Mouse (Mus musculus) forebrain, postnatal 0 days (tissue): ENCODE results near the gene Samd10. TPM values are rescaled to one million over a fixed set of nuclear protein-coding genes. Genes with fewer than 3 reads are reported as not detected.

ENCODE experiments used
- ATAC-seq: fragments of 200-750 bp; cut with Nextera tagmentation; 2 replicates; pipeline ENCODE4 v1.8.0; 2017; ENCODE audit warnings: mild to moderate bottlenecking, moderate library complexity
- DNase-seq: peaks from one replicate; pipeline ENCODE4 v3.0.0-alpha.2; 2015
- H3K27ac ChIP-seq: fragments of 300-500 bp; sonication (generic); 2 replicates; pipeline ENCODE4 v1.5.1; 2014; ENCODE audit warnings: low read depth, mild to moderate bottlenecking, antibody characterized with exemption, low read length, moderate library complexity, mixed read lengths
- H3K27me3 ChIP-seq: fragments of 300-500 bp; sonication (generic); 2 replicates; pipeline ENCODE4 v1.6.1; 2014; ENCODE audit warnings: mild to moderate bottlenecking, low read length, mixed read lengths; ENCODE audit not compliant: insufficient read depth
- H3K36me3 ChIP-seq: fragments of 300-500 bp; sonication (generic); 2 replicates; pipeline ENCODE4 v1.6.1; 2014; ENCODE audit warnings: mild to moderate bottlenecking, moderate library complexity; ENCODE audit not compliant: insufficient read depth
- H3K4me1 ChIP-seq: fragments of 300-500 bp; sonication (generic); 2 replicates; pipeline ENCODE4 v1.6.1; 2014; ENCODE audit warnings: antibody characterized with exemption; ENCODE audit not compliant: insufficient read depth
- H3K4me2 ChIP-seq: fragments of 300-500 bp; sonication (generic); 2 replicates; pipeline ENCODE4 v1.6.1; 2014; ENCODE audit warnings: low read depth, mild to moderate bottlenecking, moderate library complexity
- H3K4me3 ChIP-seq: fragments of 300-500 bp; sonication (generic); 2 replicates; pipeline ENCODE4 v1.5.1; 2014; ENCODE audit warnings: low read depth, low read length, mixed read lengths
- H3K9ac ChIP-seq: fragments of 300-500 bp; sonication (generic); 2 replicates; pipeline ENCODE4 v1.6.1; 2014; ENCODE audit warnings: mild to moderate bottlenecking
- H3K9me3 ChIP-seq: fragments of 300-500 bp; sonication (generic); 2 replicates; pipeline ENCODE4 v1.6.1; 2016; ENCODE audit warnings: low read length
- CTCF ChIP-seq: sonication (generic); IDR thresholded peaks from 2 replicates; pipeline ENCODE4 v1.5.1; 2016; ENCODE audit warnings: antibody characterized with exemption, control low read depth, low read depth
- WGBS: fragments of 180-500 bp; shearing (Covaris S2); extraction: QIAGEN DNeasy Blood & Tissue Kit; methylation state at CpG from one replicate; pipeline ENCODE4 v1.1.7; 2014; 5-methylcytosine and 5-hydroxymethylcytosine counted together
- polyA plus RNA-seq: library from polyadenylated mRNA; unstranded; fragments of >200 nt; fragmentation: Nextera tagmentation; extraction: Ambion mirVana; gene quantifications from 2 replicates; pipeline ENCODE4 v1.2.1, GENCODE M21; 2015
- total RNA-seq: library from RNA; depleted of rRNA; stranded (reverse); fragments of >200 nt; gene quantifications from 2 replicates; pipeline ENCODE4 v1.2.3, GENCODE M21; 2014

Gene Samd10
- total and polyA plus RNA-seq, 2 experiments from 2014 or later, result 85.6 to 108 TPM

DNA sequence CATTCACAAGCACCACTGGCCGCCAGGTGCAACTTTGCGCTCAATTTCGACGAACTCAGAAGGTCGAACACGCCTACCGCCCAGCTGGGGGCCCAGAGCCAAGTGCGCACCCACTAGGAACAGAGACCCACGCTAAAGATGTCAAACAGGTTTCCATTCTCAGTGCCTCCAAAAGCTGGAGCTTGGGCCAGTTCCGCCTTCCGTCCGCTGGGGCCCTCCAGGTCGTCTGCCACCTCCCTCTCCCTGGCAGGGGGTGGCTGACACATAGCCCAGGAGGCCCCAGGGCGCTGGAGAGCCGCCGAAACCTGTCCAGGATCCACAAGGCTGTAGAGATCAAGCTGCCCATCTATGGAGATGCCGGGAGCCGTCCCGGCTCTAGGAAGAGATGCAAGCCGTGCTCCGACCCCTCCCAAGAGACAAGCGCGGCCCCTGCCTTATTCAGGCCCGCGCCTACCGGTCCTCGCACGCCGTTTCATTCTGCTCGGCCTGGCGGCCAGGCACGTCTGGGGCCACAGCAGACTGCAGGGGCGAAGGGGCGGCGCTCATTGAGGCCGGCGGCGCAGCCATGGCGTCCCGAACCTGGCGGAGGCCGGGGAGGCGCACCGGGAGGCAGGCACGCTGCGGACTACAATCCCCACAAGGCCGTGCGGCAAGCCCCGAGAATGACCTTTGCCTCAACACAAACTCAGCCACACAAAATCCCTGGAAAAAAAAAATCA lies 17.5 kb downstream of the Samd10 start:
- ATAC-seq (peak; percentile 82), DNase-seq (peak; percentile 87)
- Histone ChIP-seq H3K9me3 (no peaks in the 10 kb centered on the region), H3K4me2 (peak overlapping the region; percentile 85), H3K4me1 (peaks cover 9% of the 10 kb centered on the region; the same call in 1 of the 2 replicates), H3K27ac (peak overlapping the region; percentile 92), H3K4me3 (peak overlapping the region; percentile 73), H3K36me3 (peaks cover 38% of the 10 kb centered on the region), H3K27me3 (no peaks in the 10 kb centered on the region), H3K9ac (peak overlapping the region; percentile 88)
- TF ChIP-seq CTCF, result no peak
- whole genome bisulfite sequencing, result 2% methylated on average over 49 of the region's 49 CpGs

DNA sequence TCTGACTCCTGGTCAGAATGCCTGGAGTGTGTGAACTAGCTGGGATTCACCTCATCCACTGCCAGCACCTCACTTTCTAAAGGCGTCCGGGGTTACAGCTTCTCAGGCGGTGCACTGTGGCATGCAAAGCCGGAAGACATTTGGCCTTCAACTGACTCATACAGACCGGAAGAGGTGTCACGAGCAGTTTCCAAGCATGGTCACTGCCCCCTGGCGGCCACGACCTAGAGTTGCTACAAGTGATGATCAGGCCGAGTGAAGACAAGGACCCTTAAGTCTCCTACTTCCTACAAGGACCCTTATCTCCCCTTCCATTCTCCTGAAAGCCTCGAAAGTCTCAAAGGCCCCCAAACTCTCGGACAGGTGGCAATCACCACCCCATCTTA lies 18.0 kb downstream of the Samd10 start:
- ATAC-seq (peak; percentile 86), DNase-seq (peak; percentile 88)
- peak overlapping the region; percentile 73 for H3K4me3 ChIP-seq
- no peaks in the 10 kb centered on the region for H3K27me3 ChIP-seq
- TF ChIP-seq CTCF, result peak; percentile 91
- H3K36me3 ChIP-seq, result peaks cover 32% of the 10 kb centered on the region
- peak overlapping the region; percentile 88 for H3K9ac ChIP-seq
- H3K4me1 ChIP-seq, result peaks cover 9% of the 10 kb centered on the region; the same call in 1 of the 2 replicates
- H3K27ac ChIP-seq, result peak overlapping the region; percentile 92
- H3K9me3 ChIP-seq, result no peaks in the 10 kb centered on the region
- peak overlapping the region; percentile 85 for H3K4me2 ChIP-seq
- 2% methylated on average over 11 of the region's 11 CpGs for WGBS

DNA sequence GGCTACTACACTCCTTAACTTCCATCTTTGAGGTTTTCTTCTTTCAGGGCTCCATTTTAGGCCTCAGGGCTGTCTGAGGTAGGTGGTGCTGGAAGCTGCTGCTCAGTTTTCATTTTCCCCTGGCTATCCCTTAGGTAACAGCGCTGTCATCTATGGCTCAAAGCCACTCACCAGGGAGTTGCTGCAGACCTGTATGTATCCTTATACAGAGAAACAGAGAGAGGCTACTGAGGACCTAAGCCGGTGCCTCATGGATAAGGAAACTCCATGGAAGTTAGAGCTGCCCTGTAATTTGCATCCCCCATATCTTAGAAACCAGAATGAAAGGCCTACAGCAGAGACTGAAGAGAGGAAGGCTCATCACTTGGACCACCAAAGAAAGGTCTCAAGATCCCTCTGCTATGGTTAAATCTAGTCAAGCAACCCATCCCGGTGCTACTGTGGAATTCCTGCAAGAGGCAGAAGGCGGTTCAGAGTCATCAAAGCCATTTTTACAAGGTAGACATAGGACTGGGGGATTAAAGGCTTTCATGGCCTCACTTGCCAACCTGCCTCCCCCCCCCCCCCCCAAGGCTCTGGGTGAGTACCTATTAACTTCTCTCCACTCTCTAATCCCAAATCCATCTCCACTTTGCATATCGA lies 18.8 kb downstream of the Samd10 start:
- peak overlapping the region; percentile 73 for H3K4me3 ChIP-seq
- H3K36me3 ChIP-seq, result peaks cover 25% of the 10 kb centered on the region
- peak overlapping the region; percentile 85 for H3K4me2 ChIP-seq
- no peaks in the 10 kb centered on the region for H3K27me3 ChIP-seq
- H3K9ac ChIP-seq, result peak overlapping the region; percentile 88; the same call in 1 of the 2 replicates
- no peak for ATAC-seq
- 82% methylated on average over 5 of the region's 5 CpGs for WGBS
- H3K27ac ChIP-seq, result no peak overlapping the region
- H3K9me3 ChIP-seq, result no peaks in the 10 kb centered on the region
- TF ChIP-seq CTCF, result no peak
- peaks cover 9% of the 10 kb centered on the region; the same call in 1 of the 2 replicates for H3K4me1 ChIP-seq
- no peak for DNase-seq

DNA sequence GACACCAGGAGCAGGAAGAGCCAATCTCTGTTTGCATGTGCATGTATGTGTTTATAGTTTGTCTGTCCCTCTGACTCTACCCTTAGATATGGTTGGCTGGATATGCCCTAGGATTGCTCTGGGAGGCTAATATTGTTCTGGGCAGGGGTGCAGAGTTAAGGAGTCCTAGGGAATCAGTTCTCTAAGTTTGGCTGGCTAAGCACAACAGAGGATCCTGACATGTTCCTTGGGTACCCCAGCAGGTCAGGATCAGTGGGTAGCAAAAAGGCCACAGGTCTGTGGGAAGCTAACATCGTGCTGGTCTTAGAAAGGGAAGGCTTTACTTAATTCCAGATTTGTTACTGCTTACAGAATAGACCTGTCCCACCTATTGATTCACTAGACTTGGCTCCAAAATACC lies 19.3 kb downstream of the Samd10 start:
- WGBS, result 85% methylated on average over 1 of the region's 1 CpGs
- H3K4me2 ChIP-seq, result no peak overlapping the region
- DNase-seq, result no peak
- H3K4me1 ChIP-seq, result peaks cover 9% of the 10 kb centered on the region; the same call in 1 of the 2 replicates
- peaks cover 19% of the 10 kb centered on the region for H3K36me3 ChIP-seq
- H3K9me3 ChIP-seq, result no peaks in the 10 kb centered on the region
- no peak overlapping the region for H3K9ac ChIP-seq
- H3K27me3 ChIP-seq, result no peaks in the 10 kb centered on the region
- no peak overlapping the region for H3K27ac ChIP-seq
- H3K4me3 ChIP-seq, result no peak overlapping the region
- no peak for ATAC-seq
- no peak for TF ChIP-seq CTCF

DNA sequence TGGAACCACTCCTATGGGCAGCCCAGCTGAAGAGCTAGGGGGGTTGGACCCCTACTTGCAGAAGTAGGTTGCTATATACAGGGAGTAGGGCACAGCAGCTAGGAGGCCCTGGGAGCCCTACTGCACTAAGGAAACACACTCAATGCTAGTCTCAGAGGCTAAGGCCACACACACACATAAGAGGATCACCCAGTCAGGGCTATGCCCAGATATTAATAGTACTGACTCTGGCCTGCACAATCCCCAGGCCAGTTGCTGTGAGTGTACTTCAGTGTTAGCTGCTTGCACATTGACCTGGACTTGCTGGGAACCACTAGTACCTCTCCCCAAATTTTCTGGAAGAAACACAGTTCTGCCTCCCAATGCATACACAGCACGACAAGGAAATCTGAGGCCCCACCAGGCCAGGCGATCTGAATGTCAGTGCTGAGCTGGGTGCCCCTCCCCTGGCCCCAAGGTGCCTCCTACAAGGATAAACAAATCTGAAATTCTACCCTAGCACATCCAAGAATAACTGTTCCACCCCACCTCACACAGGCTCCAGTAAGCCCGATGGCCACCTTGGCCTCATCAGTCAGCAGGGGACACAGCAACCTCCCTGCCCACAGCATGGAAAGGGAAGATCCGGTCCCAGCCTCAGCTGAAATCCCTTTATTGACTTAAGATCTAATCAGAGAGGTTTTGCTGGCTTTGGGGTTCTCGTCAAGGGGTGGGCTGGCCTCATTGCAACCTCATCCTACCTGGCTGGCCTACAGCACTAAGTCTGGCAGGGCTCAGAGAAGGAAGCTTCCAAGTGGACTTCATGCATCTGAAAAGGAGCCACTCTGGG lies 20.0 kb downstream of the Samd10 start:
- Histone ChIP-seq H3K36me3 (peaks cover 12% of the 10 kb centered on the region), H3K4me3 (no peak overlapping the region), H3K9ac (no peak overlapping the region), H3K9me3 (no peaks in the 10 kb centered on the region), H3K27ac (no peak overlapping the region), H3K4me1 (peaks cover 9% of the 10 kb centered on the region; the same call in 1 of the 2 replicates), H3K4me2 (no peak overlapping the region), H3K27me3 (no peaks in the 10 kb centered on the region)
- DNase-seq, result no peak
- ATAC-seq, result no peak
- WGBS, result 82% methylated on average over 5 of the region's 5 CpGs
- no peak for TF ChIP-seq CTCF

DNA sequence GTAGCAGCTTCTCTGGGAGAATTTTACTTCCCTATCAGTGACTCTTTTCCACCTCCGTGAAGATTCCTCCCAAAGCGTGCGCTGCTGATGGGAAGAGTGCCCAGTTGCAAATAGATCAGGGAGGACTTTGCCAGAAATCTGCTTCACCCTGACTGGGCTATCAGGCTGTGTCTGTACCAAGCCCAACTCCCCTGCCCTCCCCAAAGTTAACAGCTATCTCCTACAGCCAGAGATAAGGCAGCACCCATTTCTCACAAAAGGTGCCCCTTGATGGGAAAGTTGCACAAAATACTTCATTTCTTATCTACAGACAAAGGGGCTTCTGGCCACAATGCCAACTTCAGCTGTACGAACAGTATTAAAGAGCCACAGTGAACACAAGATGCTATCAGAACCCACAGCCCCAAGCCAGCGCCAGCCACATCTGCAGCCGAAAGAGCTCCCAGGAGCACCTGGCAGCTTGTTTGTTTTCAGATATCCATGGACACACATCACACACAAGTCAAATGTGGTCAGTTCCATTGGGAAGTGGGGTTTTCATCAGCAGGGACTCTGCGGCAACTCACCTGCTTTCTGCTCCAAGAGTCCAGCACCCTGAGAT lies 20.9 kb downstream of the Samd10 start:
- DNase-seq (no peak), ATAC-seq (no peak)
- H3K36me3 ChIP-seq, result peaks cover 3% of the 10 kb centered on the region; the same call in 1 of the 2 replicates
- H3K27me3 ChIP-seq, result no peaks in the 10 kb centered on the region
- H3K9ac ChIP-seq, result no peak overlapping the region
- H3K4me3 ChIP-seq, result no peak overlapping the region
- peaks cover 9% of the 10 kb centered on the region; the same call in 1 of the 2 replicates for H3K4me1 ChIP-seq
- no peak overlapping the region for H3K27ac ChIP-seq
- no peak for TF ChIP-seq CTCF
- H3K4me2 ChIP-seq, result no peak overlapping the region
- 74% methylated on average over 7 of the region's 7 CpGs for WGBS
- H3K9me3 ChIP-seq, result no peaks in the 10 kb centered on the region
